Mouse (Mus musculus): ENCODE data around the gene Gpr155.

- TF ChIP-seq POLR2A (IDR thresholded peaks at IDR 0.05; ENCODE audit: low read depth, low read length) (no peak), CTCF (IDR thresholded peaks at IDR 0.05; ENCODE audit: extremely low read depth, insufficient read depth, insufficient read length, insufficient replicate concordance) (no peak)
These were observed 25.8 kb downstream of the Gpr155 start for GRCm38 (mm10) chr2:73360536-73360935.

Measured in spleen, adult 2 months (tissue).